Comparison of ENCODE assay signal across 26 mouse cellular contexts in genomic region chr2:84252076-84252475, GRCm38 (mm10).
"Had no signal": no experiment of that assay in that cellular context is flagged by ENCODE, and none has a peak within 500 bp of the region (broad histone marks: within the 10 kb centered on the region; RNA-seq: fewer than 3 reads in every experiment).

No protein-coding gene starts in this region.

- H3K9me3 ChIP-seq: heart, embryonic 13.5 days; heart, embryonic 15.5 days; intestine, embryonic 15.5 days; limb, embryonic 10.5 days; limb, embryonic 12.5 days; liver, embryonic 12.5 days had no signal

- H3K9ac ChIP-seq: heart, embryonic 13.5 days; heart, embryonic 15.5 days; hindbrain, embryonic 14.5 days; intestine, embryonic 15.5 days; limb, embryonic 12.5 days; liver, embryonic 12.5 days had no signal

- H3K4me2 ChIP-seq: heart, embryonic 11.5 days; heart, embryonic 13.5 days; heart, embryonic 15.5 days; hindbrain, embryonic 14.5 days; intestine, embryonic 15.5 days; limb, embryonic 12.5 days; liver, embryonic 12.5 days had no signal

- H3K27me3 ChIP-seq: heart, embryonic 13.5 days; heart, embryonic 15.5 days; intestine, embryonic 15.5 days; limb, embryonic 12.5 days; liver, embryonic 12.5 days had no signal

- DNase-seq: gastrocnemius, adult 2 months; gastrocnemius, postnatal 10 days; gastrocnemius, postnatal 25 days; heart, adult 11 months; heart, adult 2 months; heart, postnatal 14 days; heart, postnatal 36 days; kidney, adult 18-20 months; kidney, adult 8-10 months; kidney, postnatal 10 days; kidney, postnatal 25 days; kidney, postnatal 4 days; liver had no signal

- H3K4me3 ChIP-seq: gastrocnemius, adult 2 months; heart, adult 2 months; heart, embryonic 13.5 days; heart, embryonic 15.5 days; intestine, embryonic 15.5 days; layer of hippocampus, adult 2 months; left cerebral cortex, adult 2 months; limb, embryonic 10.5 days; limb, embryonic 12.5 days; liver, embryonic 12.5 days had no signal

- H3K27ac ChIP-seq: gastrocnemius, adult 2 months; heart, adult 2 months; heart, embryonic 13.5 days; heart, embryonic 15.5 days; hindbrain, embryonic 14.5 days; intestine, embryonic 15.5 days; layer of hippocampus, adult 2 months; left cerebral cortex, adult 2 months; limb, embryonic 10.5 days; limb, embryonic 12.5 days; liver, embryonic 12.5 days had no signal

- ATAC-seq: hindbrain, embryonic 16.5 days; inflammation-experienced regulatory T-cells, adult 6 months; intestine, embryonic 15.5 days; intestine, postnatal 0 days; liver, embryonic 12.5 days had no signal

- H3K36me3 ChIP-seq: heart, embryonic 13.5 days; heart, embryonic 15.5 days; intestine, embryonic 15.5 days; limb, embryonic 10.5 days; limb, embryonic 12.5 days; liver, embryonic 12.5 days had no signal

- H3K4me1 ChIP-seq: heart, embryonic 13.5 days; heart, embryonic 15.5 days; intestine, embryonic 15.5 days; limb, embryonic 10.5 days; limb, embryonic 12.5 days had no signal
